In genomic region chr9:111033717-111034116, GRCm38 (mm10) we compare ENCODE assay signal across 32 mouse cellular contexts. TPM values are rescaled to one million over a fixed set of nuclear protein-coding genes. Genes with fewer than 3 reads are reported as not detected.
"Had no signal": no experiment of that assay in that cellular context is flagged by ENCODE, and none has a peak within 500 bp of the region (broad histone marks: within the 10 kb centered on the region; RNA-seq: fewer than 3 reads in every experiment).

No protein-coding gene starts in this region.

- ATAC-seq: hindbrain, postnatal 0 days; intestine, embryonic 16.5 days had no signal

- H3K4me3 ChIP-seq: heart, embryonic 10.5 days; heart, embryonic 12.5 days; hindbrain, embryonic 13.5 days; hindbrain, embryonic 15.5 days; kidney, embryonic 15.5 days; limb, embryonic 13.5 days; limb, embryonic 15.5 days had no signal

- H3K27ac ChIP-seq: heart, embryonic 10.5 days; hindbrain, embryonic 13.5 days; hindbrain, embryonic 15.5 days; hindbrain, postnatal 0 days; kidney, embryonic 15.5 days; kidney, postnatal 0 days; limb, embryonic 13.5 days; limb, embryonic 15.5 days had no signal

- H3K36me3 ChIP-seq: heart, embryonic 10.5 days; heart, embryonic 12.5 days; hindbrain, embryonic 13.5 days; hindbrain, embryonic 15.5 days; kidney, embryonic 15.5 days; limb, embryonic 13.5 days; limb, embryonic 15.5 days had no signal

- H3K9me3 ChIP-seq: heart, embryonic 10.5 days; heart, embryonic 12.5 days; hindbrain, embryonic 13.5 days; hindbrain, embryonic 15.5 days; kidney, embryonic 15.5 days; limb, embryonic 13.5 days; limb, embryonic 15.5 days had no signal

- H3K9ac ChIP-seq: heart, embryonic 12.5 days; hindbrain, embryonic 13.5 days; hindbrain, embryonic 15.5 days; kidney, embryonic 15.5 days; limb, embryonic 13.5 days; limb, embryonic 15.5 days had no signal

- DNase-seq: gastrocnemius, postnatal 14 days; gastrocnemius, postnatal 36 days; heart, adult 18-20 months; heart, postnatal 10 days; heart, postnatal 36 days; kidney, adult 11 months; kidney, adult 2 months; kidney, adult 9 months; kidney, postnatal 14 days; kidney, postnatal 36 days; layer of hippocampus, adult 9-11 months; layer of hippocampus, postnatal 36 days; left cerebral cortex, postnatal 4 days had no signal

- H3K27me3 ChIP-seq: heart, embryonic 12.5 days; hindbrain, embryonic 13.5 days; hindbrain, embryonic 15.5 days; kidney, embryonic 15.5 days; limb, embryonic 13.5 days; limb, embryonic 15.5 days had no signal

- H3K4me1 ChIP-seq: heart, embryonic 10.5 days; heart, embryonic 12.5 days; hindbrain, embryonic 13.5 days; hindbrain, embryonic 15.5 days; limb, embryonic 13.5 days; limb, embryonic 15.5 days had no signal

- H3K4me2 ChIP-seq: heart, embryonic 12.5 days; hindbrain, embryonic 13.5 days; hindbrain, embryonic 15.5 days; kidney, embryonic 15.5 days; limb, embryonic 13.5 days; limb, embryonic 15.5 days had no signal

RNA-seq across cellular contexts. Expression of gene Ltf, which starts 14.6 kb away (rescaled TPM):
- total RNA-seq: gastrocnemius, adult 8-10 months; gastrocnemius, postnatal 36 days; layer of hippocampus, adult 18-20 months; layer of hippocampus, adult 8-10 months; left cerebral cortex, adult 8-10 months; left cerebral cortex, postnatal 25 days had no signal
- polyA plus RNA-seq: hindbrain, embryonic 11.5 days had no signal

RNA-seq across cellular contexts. Expression of gene Rtp3, which starts 43.3 kb away (rescaled TPM):
- total RNA-seq: hematopoietic stem cell, adult 5-6 weeks had no signal
- polyA plus RNA-seq: heart, embryonic 14.5 days; hindbrain, embryonic 11.5 days; hindbrain, embryonic 13.5 days; hindbrain, embryonic 15.5 days; hindbrain, postnatal 0 days; limb, embryonic 11.5 days; limb, embryonic 13.5 days; limb, embryonic 15.5 days had no signal
